Mouse (Mus musculus): ENCODE measurements around the gene Agap2.
A peak's percentile ranks its signal among the peaks of the same experiment; 100 is the strongest.
"Not testable (repeated sequence)": the region's sequence is repeated elsewhere in the genome, so short reads cannot be mapped to it uniquely, and the experiment has no call there.

The Agap2 gene

DNA sequence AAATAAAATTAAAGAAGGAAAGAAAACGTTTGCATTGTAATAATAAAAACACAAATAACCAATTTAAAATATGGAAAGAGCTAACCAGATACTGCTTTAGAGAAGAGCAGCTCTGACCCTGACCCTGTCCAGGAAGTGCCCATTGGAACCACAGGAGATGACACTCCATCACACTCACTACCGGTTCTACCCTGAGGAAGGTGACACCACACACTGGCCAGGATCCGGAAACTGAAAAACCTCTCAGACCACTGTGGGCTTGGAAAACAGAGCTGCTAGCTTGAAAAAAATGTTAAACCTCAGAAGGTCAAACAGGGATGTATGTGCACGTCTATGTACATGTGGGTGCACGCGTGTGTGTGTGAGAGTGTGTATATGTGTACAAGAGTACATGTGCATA, 26.1 kb downstream of the Agap2 start:
- no peak for DNase-seq (ENCODE audit: low spot score)

- no peak for DNase-seq (ENCODE audit: low spot score)
Observed at GRCm38 (mm10) chr10:127103631-127104030, 28.5 kb downstream of the Agap2 start.

DNA sequence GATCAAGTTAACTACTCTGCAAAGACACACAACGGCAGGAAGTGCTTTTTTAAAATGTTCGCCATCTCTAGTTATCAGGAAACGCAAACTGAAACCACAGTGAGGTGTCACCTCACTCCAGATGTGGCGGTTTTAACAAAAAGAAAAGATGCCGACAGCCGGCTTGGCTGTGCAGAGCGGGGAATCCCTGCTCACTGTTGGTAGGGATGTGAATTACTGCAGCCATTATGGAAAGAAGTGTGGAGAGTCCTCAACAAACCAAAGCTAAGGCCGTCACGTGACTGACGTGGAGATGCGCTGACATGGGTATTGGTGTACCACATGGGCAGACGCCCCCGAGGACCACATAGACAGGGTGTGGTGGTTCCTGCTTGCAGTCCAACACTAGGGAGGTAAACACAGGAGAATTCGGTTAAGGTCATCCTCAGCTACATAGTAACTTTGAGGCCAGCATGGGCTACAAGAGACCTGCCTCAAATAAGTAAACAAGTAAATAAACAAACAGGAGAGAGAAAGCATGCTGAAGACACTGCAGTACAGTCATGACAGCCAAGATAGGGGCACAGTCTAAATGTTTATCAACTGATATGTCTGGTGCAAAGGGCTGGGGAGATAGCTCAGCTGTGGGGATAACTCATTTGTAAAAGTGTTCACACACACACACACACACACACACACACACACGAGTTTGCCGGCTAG, 32.6 kb downstream of the Agap2 start:
- DNase-seq (ENCODE audit: low spot score), result no peak

DNA sequence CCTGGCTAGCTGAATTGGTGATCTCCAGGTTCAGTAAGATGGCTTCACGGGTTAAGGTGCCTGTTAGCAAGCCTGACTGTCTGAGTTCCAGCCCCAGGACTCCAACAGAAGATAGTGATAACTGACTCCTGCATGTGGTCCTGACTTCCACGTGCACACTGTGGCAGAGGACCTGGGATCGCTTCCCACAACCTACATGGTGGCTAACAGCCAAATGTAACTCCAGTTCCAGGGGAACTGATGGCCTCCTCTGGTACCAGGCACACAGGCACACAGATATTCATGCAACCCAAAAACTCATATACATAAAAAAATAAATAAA, 33.1 kb downstream of the Agap2 start:
- no peak for DNase-seq (ENCODE audit: low spot score)

DNA sequence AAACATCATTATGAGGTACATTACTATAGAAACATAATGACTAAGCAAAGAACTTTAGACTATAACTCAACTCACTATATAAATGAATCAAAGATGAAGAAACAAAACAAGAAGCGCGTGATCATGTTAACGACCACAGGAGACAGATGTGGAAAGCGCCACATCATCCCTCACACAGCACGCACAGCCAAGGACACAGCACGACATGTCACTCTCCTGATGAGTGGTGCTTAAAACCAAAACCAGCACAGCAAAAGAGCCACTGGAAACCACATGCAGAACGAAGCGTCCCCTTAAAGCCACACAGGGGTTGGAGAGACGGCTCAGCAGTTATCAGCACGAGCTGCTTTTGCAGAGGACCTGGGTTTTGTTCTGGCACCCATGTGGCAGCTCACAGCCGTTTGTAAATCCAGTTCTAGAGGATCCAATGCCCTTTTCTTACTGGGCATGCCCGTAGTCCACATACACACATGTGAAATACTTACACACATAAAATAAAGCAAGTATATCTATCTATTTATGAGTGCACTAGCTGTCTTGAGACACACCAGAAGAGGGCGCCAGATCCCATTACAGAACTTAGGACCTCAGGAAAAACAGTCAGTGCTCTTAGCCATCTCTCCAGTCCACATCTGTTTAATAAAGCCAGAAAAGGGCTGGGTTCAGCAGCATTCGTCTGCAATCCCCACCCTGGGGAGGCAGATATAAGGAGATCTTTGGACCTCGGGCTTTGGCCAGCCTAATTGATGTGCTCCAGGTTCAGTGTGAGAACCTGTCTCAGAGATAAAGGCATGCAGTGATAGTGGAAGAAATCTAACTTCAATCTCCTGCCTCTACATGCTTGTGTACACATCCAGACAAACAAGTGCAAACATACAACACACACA, 36.2 kb downstream of the Agap2 start:
- DNase-seq (ENCODE audit: low spot score), result no peak

- DNase-seq (ENCODE audit: low spot score), result no peak
Observed at GRCm38 (mm10) chr10:127114408-127114807, 39.3 kb downstream of the Agap2 start.

DNA sequence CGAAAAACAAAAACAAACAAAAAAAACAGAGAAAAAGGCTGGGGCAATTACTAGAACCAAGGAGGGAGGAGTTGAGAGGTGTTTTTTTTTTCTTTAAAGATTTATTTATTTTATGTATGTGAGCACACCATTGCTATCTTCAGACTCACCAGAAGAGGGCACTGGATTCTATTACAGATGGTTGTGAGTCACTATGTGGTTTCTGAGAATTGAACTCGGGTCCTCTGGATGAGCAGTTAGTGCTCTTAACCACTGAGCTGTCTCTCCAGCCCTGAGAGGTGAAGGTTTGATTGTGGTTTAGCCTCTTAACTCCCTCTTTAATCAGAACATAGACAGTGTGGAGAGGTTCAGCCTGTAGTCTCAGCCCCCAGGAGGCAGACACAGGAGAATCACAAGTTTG, 40.0 kb downstream of the Agap2 start:
- no peak for DNase-seq (ENCODE audit: low spot score)

GRCm38 (mm10) chr10:127118470-127118869, 43.4 kb downstream of the Agap2 start:
- no peak for DNase-seq (ENCODE audit: low spot score)

- no peak for DNase-seq (ENCODE audit: low spot score)
Observed at GRCm38 (mm10) chr10:127119229-127119628, 44.1 kb downstream of the Agap2 start.

- no peak for DNase-seq (ENCODE audit: low spot score)
Observed at GRCm38 (mm10) chr10:127120301-127121065, 45.4 kb downstream of the Agap2 start.

- peak; percentile 89 for DNase-seq (ENCODE audit: low spot score)
Observed at GRCm38 (mm10) chr10:127121066-127121477, 46.0 kb downstream of the Agap2 start, which contains the start of gene Os9. Os9 (minus strand) TSS chr10:127121131.

DNA sequence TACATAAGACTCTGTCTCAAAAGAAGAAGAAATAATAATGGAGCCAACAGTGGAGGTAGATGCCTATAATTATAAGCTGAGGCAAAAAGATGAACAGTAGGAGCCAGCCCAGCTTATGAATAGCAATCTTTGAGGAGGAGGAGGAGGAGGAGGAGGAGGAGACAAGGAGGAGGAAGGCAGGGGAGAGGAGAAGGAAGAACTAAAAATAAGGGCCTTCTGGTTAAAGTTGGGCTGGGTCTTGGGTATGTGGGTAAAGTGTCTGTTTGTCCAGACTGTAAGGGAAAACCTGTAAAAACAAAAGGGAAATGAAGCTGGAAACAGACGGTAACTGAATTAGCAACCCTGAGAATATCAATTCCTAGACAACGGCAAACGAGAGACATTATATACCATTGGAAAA, 46.9 kb downstream of the Agap2 start:
- DNase-seq (ENCODE audit: low spot score), result no peak

DNA sequence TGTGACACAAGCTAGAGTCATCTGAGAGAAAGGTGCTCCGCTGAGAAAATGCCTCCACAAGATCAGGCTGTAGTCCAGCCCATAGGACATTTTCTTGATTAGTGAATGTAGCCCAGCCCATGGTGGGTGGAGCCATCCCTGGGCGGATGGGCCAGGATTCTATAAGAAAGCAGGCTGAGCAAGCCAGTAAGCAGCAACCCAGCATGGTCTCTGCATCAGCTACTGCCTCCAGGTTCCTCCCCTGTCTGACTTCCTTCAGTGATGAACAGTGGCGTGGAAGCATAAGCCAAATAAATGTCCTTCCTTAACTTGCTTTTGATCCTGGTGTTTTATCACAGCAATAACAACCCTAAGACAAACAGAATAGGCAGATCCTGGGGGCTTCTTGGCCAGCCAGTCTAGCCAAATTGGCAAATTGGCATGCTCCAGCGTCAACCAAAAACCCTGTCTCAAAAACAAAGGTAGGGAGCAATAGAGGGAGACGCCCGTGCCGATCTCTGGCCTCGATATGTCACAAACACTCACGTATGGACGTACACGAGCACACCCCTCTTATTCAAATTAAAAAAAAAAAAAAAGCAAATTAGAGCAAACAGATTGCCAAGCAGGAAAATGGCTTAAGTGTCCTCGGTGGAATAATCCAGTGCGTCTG, 47.8 kb downstream of the Agap2 start:
- DNase-seq (ENCODE audit: low spot score), result no peak

DNA sequence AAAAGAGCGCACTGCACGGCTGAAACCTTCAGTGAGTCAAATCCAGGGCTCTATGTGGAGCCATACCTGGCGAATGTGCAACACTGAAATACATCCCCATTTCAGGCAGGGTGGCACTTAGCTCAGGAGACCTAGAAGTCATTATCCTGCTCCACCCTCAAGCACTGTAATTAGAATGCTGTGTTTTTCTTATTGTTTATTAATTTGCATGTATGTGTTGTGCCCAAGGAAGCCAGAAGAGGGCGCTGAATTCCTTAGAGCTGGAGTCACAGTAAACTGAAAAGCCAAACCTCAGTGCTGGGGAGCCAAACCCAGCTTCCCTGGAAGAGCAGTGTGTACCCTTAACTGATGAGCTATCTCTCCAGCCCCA, 48.3 kb downstream of the Agap2 start:
- DNase-seq (ENCODE audit: low spot score), result no peak

DNA sequence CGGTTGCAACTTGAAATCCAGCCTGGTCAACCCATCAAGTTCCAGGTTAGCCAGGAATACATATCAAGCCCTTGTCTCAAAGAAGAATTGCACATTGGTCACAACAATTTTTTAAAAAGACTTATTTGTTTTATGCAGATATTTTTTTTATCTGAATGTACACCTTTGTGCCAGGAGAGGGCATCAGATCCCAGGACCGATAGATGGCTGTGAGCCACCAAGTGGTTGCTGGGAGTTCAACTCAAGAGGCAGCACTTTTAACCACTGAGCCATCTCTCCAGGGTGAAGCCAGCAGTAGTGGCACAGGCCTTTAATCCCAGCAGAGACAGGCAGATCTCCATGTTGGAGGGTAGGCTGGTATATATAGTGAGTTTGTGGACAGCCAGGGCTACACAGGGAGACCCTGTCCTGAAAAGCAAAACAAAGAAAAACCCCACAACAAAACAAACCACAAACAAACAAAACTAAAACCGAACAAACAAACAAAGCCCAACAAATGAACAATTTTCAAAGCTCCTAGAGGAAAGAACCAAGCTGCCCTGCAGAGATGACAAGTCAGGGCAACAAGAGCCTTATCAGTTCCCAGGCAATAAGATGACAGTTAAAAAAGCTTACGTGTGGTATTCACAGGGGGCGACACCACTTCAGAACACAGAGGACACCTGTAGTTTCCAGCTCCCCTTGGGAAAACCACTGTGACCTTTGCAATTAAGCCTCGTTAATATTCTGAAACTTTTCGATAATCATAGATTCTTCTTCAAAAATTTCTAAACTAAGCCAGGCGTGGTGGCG, 50.3 kb downstream of the Agap2 start:
- DNase-seq (ENCODE audit: low spot score), result no peak

- no peak for DNase-seq (ENCODE audit: low spot score)
Observed at GRCm38 (mm10) chr10:127126579-127126978, 51.5 kb downstream of the Agap2 start.

DNA sequence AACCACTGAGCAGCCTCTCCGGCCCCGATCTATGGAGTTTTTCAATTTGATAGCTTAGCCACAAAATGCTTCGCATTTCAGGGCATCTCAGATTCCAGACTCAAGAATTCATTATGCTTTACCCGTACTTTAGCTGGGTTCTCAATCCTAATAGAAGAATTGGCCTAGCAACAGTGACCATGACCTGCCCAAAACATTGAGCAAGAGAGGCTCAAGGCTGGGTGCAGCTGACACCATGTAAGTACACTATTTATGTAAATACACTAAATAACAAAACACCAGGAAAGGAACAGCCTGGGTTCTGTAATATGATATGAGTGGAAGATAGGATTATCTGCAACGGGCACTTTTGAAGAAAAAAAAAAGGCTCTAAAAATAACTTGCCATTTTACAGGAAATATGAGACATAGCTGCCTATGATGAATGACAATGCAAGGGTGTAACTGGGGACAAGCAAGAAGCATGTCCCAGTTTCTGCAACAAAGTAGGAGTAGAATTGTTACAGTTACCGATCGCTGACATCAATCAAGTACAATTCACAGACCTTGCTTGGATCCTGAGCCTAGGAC, 52.7 kb downstream of the Agap2 start:
- no peak for DNase-seq (ENCODE audit: low spot score)

- DNase-seq (ENCODE audit: low spot score), result no peak
Observed at GRCm38 (mm10) chr10:127129431-127129830, 54.3 kb downstream of the Agap2 start.

DNA sequence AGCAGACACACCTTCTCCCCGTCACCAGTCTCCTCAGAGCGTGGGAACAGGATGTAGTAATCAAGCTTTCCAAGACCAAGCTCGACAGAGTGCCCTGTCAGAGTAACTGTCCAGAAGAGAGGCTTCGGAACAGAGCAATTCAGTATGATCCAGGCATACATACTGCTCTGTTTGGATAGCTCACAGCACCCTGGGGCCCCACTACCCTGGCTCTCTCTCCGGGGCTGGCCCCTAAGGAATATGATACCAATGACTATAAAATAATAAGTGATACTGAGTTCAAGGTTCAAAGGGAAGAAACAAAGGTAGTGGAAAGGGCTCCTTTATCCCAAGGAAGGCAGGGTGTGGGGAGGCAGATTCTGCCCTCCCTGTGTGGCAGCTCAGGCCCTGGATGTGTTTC, 57.4 kb downstream of the Agap2 start:
- no peak for DNase-seq (ENCODE audit: low spot score)

DNA sequence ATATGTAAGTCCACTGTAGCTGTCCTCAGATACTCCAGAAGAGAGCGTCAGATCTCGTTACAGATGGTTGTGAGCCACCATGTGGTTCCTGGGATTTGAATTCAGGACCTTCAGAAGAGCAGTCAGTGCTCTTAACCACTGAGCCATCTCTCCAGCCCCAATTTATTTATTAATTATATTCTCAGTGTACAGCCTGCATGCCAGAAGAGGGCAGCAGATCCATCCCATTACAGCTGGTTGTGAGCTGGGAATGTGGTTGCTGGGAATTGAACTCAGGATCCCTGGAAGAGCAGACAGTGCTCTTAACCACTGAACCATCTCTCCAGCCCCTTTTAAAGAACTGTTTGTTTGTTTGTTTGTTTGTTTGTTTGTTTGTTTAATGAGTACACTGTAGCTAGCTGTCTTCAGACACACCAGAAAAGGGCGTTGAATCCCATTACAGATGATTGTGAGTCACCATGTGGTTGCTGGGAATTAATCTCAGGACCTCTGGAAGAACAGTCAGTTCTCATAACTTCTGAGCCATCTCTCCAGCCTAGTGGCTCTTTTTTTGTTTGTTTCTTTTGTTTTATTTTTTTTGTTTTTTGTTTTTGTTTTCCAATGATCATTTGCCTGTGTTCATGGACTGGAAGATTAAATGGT, 59.4 kb downstream of the Agap2 start:
- DNase-seq (ENCODE audit: low spot score), result not testable (repeated sequence)

Data from urinary bladder, postnatal 10 days (tissue).